Mouse (Mus musculus): ENCODE results near the gene N4bp2. TPM values are rescaled to one million over a fixed set of nuclear protein-coding genes. Genes with fewer than 3 reads are reported as not detected.

N4bp2 gene
- polyA plus RNA-seq, 1 experiment from 2014 or later, result 14.9 TPM

DNA sequence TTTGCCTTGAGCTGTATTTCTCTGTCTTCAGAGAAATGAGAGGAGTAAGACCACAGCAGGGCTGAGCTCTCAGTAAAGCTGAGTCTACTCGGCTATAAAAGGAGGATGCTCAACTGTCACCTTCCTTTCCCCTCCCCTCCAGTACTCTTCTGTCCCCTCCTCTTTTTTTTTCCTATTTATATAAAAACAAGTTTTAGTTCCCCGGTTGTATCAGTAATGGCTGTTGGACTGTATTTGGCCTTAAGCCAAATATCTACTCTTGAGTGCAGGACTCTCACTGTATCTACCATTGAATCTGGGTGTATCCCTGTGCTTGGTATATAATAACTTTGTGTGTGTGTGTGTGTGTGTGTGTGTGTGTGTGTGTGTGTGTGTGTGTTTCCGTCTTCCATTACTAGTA, 31.4 kb downstream of the N4bp2 start:
- 74% methylated on average over 3 of the region's 3 CpGs for WGBS
- H3K4me2 ChIP-seq, result no peak overlapping the region
- no peak overlapping the region for H3K9ac ChIP-seq
- no peak for ATAC-seq (ENCODE audit: low read depth)
- H3K27ac ChIP-seq (replicated peaks), result no peak overlapping the region
- no peaks in the 10 kb centered on the region for H3K27me3 ChIP-seq
- H3K36me3 ChIP-seq, result peaks cover 69% of the 10 kb centered on the region
- no peaks in the 10 kb centered on the region for H3K4me1 ChIP-seq (replicated peaks)
- H3K4me3 ChIP-seq, result no peak overlapping the region
- no peaks in the 10 kb centered on the region for H3K9me3 ChIP-seq

- no peak overlapping the region for H3K27ac ChIP-seq (replicated peaks)
- peaks cover 67% of the 10 kb centered on the region for H3K36me3 ChIP-seq
- no peak overlapping the region for H3K4me2 ChIP-seq
- no peaks in the 10 kb centered on the region for H3K4me1 ChIP-seq (replicated peaks)
- no peak for ATAC-seq (ENCODE audit: low read depth)
- H3K9ac ChIP-seq, result no peak overlapping the region
- WGBS, result 95% methylated on average over 9 of the region's 9 CpGs
- H3K27me3 ChIP-seq, result no peaks in the 10 kb centered on the region
- H3K4me3 ChIP-seq, result no peak overlapping the region
- H3K9me3 ChIP-seq, result no peaks in the 10 kb centered on the region
Observed at GRCm38 (mm10) chr5:65795293-65795993, 32.1 kb downstream of the N4bp2 start.

DNA sequence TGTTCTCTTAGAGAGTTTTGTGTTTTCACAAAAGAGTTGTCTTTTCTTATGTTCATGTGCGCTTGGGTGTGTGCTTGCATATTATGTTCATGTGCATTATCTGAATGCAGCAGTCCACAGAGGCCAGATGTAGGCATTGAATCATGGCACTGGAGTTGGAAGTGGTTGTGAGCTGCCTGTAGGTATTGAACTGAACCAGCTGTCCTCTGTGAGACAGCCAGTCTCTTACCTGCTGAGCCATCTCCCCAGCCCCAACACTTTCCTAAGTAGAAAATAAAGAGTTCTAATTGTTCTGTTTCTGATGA, 32.6 kb downstream of the N4bp2 start:
- 90% methylated on average over 1 of the region's 1 CpGs for WGBS
- peaks cover 65% of the 10 kb centered on the region for H3K36me3 ChIP-seq

DNA sequence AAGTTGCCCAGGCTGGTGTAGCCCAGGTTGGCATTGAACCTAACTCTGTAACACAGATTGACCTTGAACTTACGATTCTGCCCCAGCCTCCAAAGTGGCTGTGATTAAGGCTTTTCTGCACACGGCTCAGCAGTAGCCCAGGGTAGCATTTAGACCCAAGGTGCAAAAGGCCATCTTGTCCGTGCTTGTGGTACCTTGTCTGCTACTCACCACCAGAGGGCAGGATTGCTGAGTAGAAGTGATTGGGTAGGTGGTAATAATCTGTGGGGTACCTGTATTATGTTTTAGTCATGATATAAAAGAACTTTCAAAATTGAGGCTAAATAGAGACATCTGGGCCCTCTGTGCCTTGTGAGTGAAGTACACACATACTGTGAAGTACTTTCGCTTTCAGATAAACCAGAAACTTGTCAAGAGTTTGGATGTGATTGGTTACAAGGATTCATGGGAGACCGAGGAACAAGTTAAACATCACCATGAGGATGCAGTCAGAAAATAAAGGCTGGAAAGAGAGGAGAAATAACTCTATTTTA, 60.3 kb downstream of the N4bp2 start:
- Histone ChIP-seq H3K36me3 (peaks cover 59% of the 10 kb centered on the region), H3K4me3 (no peak overlapping the region), H3K9ac (no peak overlapping the region), H3K27ac (replicated peaks) (no peak overlapping the region), H3K9me3 (no peaks in the 10 kb centered on the region), H3K27me3 (no peaks in the 10 kb centered on the region), H3K4me1 (replicated peaks) (no peaks in the 10 kb centered on the region), H3K4me2 (no peak overlapping the region)
- ATAC-seq (ENCODE audit: low read depth), result no peak
- WGBS, result 74% methylated on average over 5 of the region's 5 CpGs

More for the DNA sequence above, 32.6 kb downstream of the N4bp2 start:
- H3K9ac ChIP-seq, result no peak overlapping the region
- no peaks in the 10 kb centered on the region for H3K27me3 ChIP-seq
- H3K4me2 ChIP-seq, result no peak overlapping the region
- H3K4me1 ChIP-seq (replicated peaks), result no peaks in the 10 kb centered on the region
- no peak overlapping the region for H3K4me3 ChIP-seq
- no peaks in the 10 kb centered on the region for H3K9me3 ChIP-seq
- no peak overlapping the region for H3K27ac ChIP-seq (replicated peaks)
- ATAC-seq (ENCODE audit: low read depth), result no peak

- no peak overlapping the region for H3K4me3 ChIP-seq
- no peak for ATAC-seq (ENCODE audit: low read depth)
- no peaks in the 10 kb centered on the region for H3K4me1 ChIP-seq (replicated peaks)
- WGBS, result 98% methylated on average over 4 of the region's 4 CpGs
- no peak overlapping the region for H3K4me2 ChIP-seq
- no peak overlapping the region for H3K27ac ChIP-seq (replicated peaks)
- no peaks in the 10 kb centered on the region for H3K9me3 ChIP-seq
- no peaks in the 10 kb centered on the region for H3K27me3 ChIP-seq
- no peak overlapping the region for H3K9ac ChIP-seq
- H3K36me3 ChIP-seq, result peaks cover 34% of the 10 kb centered on the region
Observed at GRCm38 (mm10) chr5:65826476-65826875, 63.2 kb downstream of the N4bp2 start.

DNA sequence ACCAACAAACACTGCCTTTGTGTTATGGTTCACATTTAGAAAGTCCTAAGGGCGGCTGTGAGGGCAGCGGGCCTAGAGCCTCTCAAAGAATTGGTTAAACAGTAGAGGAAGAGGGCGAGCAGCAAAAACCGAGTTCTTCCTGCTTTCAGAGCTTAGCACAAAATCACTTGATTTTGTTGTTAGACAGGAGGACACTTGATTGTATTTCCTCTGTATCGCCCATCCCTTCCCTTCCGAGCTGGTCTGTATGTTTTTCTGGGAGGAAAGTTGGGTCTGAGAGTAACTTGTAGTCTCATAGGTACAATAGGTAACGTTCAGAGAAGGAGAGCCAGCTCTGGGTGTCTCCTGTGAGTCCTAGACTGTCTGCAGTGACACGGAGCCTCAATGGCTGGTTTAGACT, 63.8 kb downstream of the N4bp2 start:
- H3K27me3 ChIP-seq, result no peaks in the 10 kb centered on the region
- no peak overlapping the region for H3K4me3 ChIP-seq
- ATAC-seq (ENCODE audit: low read depth), result no peak
- 88% methylated on average over 8 of the region's 8 CpGs for WGBS
- H3K4me2 ChIP-seq, result no peak overlapping the region
- H3K4me1 ChIP-seq (replicated peaks), result no peaks in the 10 kb centered on the region
- no peaks in the 10 kb centered on the region for H3K9me3 ChIP-seq
- H3K9ac ChIP-seq, result no peak overlapping the region
- H3K36me3 ChIP-seq, result peaks cover 28% of the 10 kb centered on the region
- H3K27ac ChIP-seq (replicated peaks), result no peak overlapping the region

- Histone ChIP-seq H3K9me3 (no peaks in the 10 kb centered on the region), H3K27me3 (no peaks in the 10 kb centered on the region), H3K4me3 (no peak overlapping the region), H3K27ac (replicated peaks) (no peak overlapping the region), H3K4me1 (replicated peaks) (no peaks in the 10 kb centered on the region), H3K4me2 (no peak overlapping the region), H3K9ac (no peak overlapping the region), H3K36me3 (peaks cover 20% of the 10 kb centered on the region)
- ATAC-seq (ENCODE audit: low read depth), result no peak
- 92% methylated on average over 5 of the region's 5 CpGs for WGBS
Observed at GRCm38 (mm10) chr5:65828261-65828660, 64.9 kb downstream of the N4bp2 start.

DNA sequence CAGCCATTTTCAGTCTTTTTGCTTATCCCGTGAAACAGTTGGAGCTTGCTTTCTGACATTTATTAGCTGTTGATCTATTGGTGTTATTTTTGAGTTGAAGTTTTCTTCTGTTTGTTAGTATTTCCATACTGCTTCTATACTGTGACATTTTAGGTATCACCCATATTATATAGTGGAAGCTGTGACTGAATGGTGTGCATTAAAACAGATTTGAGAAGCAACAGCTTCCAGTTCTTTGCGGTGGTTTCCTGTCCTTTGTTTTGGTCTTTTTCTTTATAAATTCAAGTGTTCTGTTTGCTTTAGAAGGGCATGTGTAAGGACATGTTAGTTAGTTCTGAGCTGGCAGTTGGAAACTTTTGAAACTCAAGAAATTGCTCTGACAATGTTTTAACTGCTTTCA, 65.7 kb downstream of the N4bp2 start:
- no peak overlapping the region for H3K27ac ChIP-seq (replicated peaks)
- 84% methylated on average over 2 of the region's 2 CpGs for WGBS
- ATAC-seq (ENCODE audit: low read depth), result no peak

GRCm38 (mm10) chr5:65831917-65832618, 68.7 kb downstream of the N4bp2 start:
- Histone ChIP-seq H3K4me3 (no peak overlapping the region), H3K36me3 (peaks cover 3% of the 10 kb centered on the region), H3K4me2 (no peak overlapping the region), H3K27ac (replicated peaks) (no peak overlapping the region), H3K9ac (no peak overlapping the region), H3K27me3 (no peaks in the 10 kb centered on the region), H3K9me3 (no peaks in the 10 kb centered on the region), H3K4me1 (replicated peaks) (no peaks in the 10 kb centered on the region)
- no peak for ATAC-seq (ENCODE audit: low read depth)
- 88% methylated on average over 11 of the region's 11 CpGs for WGBS

More for the DNA sequence above, 65.7 kb downstream of the N4bp2 start:
- Histone ChIP-seq H3K9me3 (no peaks in the 10 kb centered on the region), H3K4me2 (no peak overlapping the region), H3K36me3 (peaks cover 20% of the 10 kb centered on the region), H3K4me3 (no peak overlapping the region), H3K9ac (no peak overlapping the region), H3K4me1 (replicated peaks) (no peaks in the 10 kb centered on the region), H3K27me3 (no peaks in the 10 kb centered on the region)

DNA sequence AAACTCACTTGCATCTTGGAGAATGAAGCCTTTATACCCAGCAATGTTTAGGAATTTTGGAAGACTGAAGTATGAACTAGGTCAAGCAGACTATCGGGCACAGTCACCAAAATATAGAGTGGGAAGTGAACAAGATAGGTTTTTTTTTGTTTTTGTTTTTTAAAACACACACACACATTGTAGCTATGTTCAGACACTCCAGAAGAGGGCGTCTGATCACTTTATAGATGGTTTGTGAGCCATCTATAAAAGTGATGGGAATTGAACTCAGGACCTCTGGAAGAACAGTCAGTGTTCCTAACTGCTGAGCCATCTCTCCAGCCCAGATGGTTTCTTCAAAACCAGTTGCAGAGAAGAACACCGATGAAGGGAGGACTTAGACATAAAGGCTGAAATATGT, 69.8 kb downstream of the N4bp2 start:
- WGBS, result 78% methylated on average over 3 of the region's 3 CpGs
- Histone ChIP-seq H3K36me3 (no peaks in the 10 kb centered on the region; the same call in 1 of the 2 replicates), H3K4me3 (no peak overlapping the region), H3K9me3 (no peaks in the 10 kb centered on the region), H3K27me3 (no peaks in the 10 kb centered on the region), H3K27ac (replicated peaks) (no peak overlapping the region), H3K4me2 (no peak overlapping the region), H3K4me1 (replicated peaks) (no peaks in the 10 kb centered on the region), H3K9ac (no peak overlapping the region)
- ATAC-seq (ENCODE audit: low read depth), result no peak

DNA sequence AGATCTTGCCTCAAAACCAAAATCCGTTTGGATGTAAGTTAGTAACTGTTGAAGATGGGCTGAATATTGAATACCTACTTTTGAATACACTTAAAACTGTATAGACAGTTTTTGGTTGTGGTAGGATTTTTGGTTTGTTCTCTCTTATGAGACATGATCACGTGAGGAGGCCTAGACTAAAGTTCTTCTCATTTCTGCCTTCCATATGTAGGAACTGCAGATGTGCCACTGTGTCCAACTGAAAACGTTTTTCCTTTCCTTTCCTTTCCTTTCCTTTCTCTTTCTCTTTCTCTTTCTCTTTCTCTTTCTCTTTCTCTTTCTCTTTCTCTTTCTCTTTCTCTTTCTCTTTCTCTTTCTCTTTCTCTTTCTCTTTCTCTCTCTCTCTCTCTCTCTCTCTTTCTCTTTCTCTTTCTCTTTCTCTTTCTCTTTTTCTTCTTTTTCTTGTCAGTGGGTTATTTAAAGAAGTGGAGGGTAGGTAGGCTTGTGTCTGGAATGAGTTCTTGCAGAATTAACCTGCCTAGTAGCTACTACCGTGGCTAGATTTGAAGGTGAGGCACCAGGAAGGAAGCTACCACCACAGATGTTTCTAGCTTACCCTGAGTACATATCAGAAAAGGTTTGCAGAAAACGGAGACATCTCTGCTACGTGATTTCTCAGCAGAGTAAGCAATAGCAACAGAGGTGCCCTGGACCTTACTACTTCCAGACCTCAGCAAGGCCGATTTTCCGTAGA, 70.6 kb downstream of the N4bp2 start:
- 93% methylated on average over 8 of the region's 8 CpGs for WGBS
- Histone ChIP-seq H3K36me3 (no peaks in the 10 kb centered on the region; the same call in 1 of the 2 replicates), H3K9ac (no peak overlapping the region), H3K9me3 (no peaks in the 10 kb centered on the region), H3K27me3 (no peaks in the 10 kb centered on the region), H3K4me1 (replicated peaks) (no peaks in the 10 kb centered on the region), H3K4me2 (no peak overlapping the region), H3K4me3 (no peak overlapping the region), H3K27ac (replicated peaks) (no peak overlapping the region)
- ATAC-seq (ENCODE audit: low read depth), result no peak

- no peak for ATAC-seq (ENCODE audit: low read depth)
- no peaks in the 10 kb centered on the region for H3K36me3 ChIP-seq
- H3K9ac ChIP-seq, result no peak overlapping the region
- H3K4me3 ChIP-seq, result no peak overlapping the region
- H3K27ac ChIP-seq (replicated peaks), result no peak overlapping the region
- H3K4me1 ChIP-seq (replicated peaks), result no peaks in the 10 kb centered on the region
- H3K4me2 ChIP-seq, result no peak overlapping the region
- H3K27me3 ChIP-seq, result no peaks in the 10 kb centered on the region
- H3K9me3 ChIP-seq, result no peaks in the 10 kb centered on the region
- WGBS, result 79% methylated on average over 6 of the region's 6 CpGs
Observed at GRCm38 (mm10) chr5:65838053-65838452, 74.7 kb downstream of the N4bp2 start.
